Mouse (Mus musculus) limb, embryonic 10.5 days (tissue): Measurements from ENCODE around the gene Vmn1r71. TPM values are rescaled to one million over a fixed set of nuclear protein-coding genes. Genes with fewer than 3 reads are reported as not detected.
"Not testable (repeated sequence)": the region's sequence is repeated elsewhere in the genome, so short reads cannot be mapped to it uniquely, and the experiment has no call there.

Experiments
- DNase-seq: peaks from one replicate; pipeline ENCODE4 v3.0.0-alpha.2; 2017; ENCODE audit warnings: low spot score
- H3K27ac ChIP-seq: fragments of 300-500 bp; sonication (generic); 2 replicates; pipeline ENCODE4 v1.5.1; 2016; ENCODE audit warnings: mild to moderate bottlenecking
- H3K27me3 ChIP-seq: fragments of 300-500 bp; sonication (generic); 2 replicates; pipeline ENCODE4 v1.6.1; 2016; ENCODE audit warnings: low read depth, mild to moderate bottlenecking; ENCODE audit not compliant: poor library complexity, severe bottlenecking
- H3K36me3 ChIP-seq: fragments of 300-500 bp; sonication (generic); 2 replicates; pipeline ENCODE4 v1.6.1; 2016; ENCODE audit warnings: mild to moderate bottlenecking, moderate library complexity
- H3K4me1 ChIP-seq: fragments of 300-500 bp; sonication (generic); 2 replicates; pipeline ENCODE4 v1.6.1; 2016
- H3K4me3 ChIP-seq: fragments of 300-500 bp; sonication (generic); 2 replicates; pipeline ENCODE4 v1.5.1; 2016; ENCODE audit warnings: mild to moderate bottlenecking, moderate library complexity
- H3K9me3 ChIP-seq: fragments of 300-500 bp; sonication (generic); replicated peaks from 2 replicates; pipeline ENCODE4 v1.6.1; 2016; ENCODE audit warnings: mild to moderate bottlenecking
- polyA plus RNA-seq: library from polyadenylated mRNA; unstranded; fragments of >200 nt; fragmentation: Nextera tagmentation; extraction: Ambion mirVana; gene quantifications from 2 replicates; pipeline ENCODE4 v1.2.1, GENCODE M21; 2016

The Vmn1r71 gene
- not detected in 2 replicates for polyA plus RNA-seq

DNA sequence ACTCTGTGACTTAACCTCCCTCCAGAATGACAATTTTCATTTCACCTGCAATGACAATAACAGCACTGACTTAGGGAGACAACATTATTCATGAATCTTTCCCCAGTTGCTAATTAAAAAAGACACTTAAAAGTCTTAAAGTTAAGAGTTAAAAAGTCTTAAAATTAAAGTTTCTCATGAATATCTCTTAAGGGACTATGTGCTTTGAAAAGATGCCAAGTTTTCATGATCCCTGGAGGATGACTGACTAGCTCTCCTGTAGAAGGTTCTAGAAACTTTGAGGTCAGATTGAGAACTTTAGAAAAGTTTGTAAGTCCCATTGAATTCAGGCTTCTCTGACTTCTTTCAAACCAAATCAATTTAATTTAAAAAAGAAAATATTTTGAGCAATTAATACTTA is at the start of gene Vmn1r71:
TSS of gene Vmn1r71 (minus strand) at position 101 of the 400 bp plus-strand sequence.
- Histone ChIP-seq H3K4me1 (no peaks in the 10 kb centered on the region), H3K27ac (no peak within 1 kb of the TSS), H3K9me3 (no peaks in the 10 kb centered on the region; the same call in 1 of the 2 replicates), H3K27me3 (no peaks in the 10 kb centered on the region), H3K36me3 (no peaks in the 10 kb centered on the region), H3K4me3 (no peak within 1 kb of the TSS)
- DNase-seq = no peak

DNA sequence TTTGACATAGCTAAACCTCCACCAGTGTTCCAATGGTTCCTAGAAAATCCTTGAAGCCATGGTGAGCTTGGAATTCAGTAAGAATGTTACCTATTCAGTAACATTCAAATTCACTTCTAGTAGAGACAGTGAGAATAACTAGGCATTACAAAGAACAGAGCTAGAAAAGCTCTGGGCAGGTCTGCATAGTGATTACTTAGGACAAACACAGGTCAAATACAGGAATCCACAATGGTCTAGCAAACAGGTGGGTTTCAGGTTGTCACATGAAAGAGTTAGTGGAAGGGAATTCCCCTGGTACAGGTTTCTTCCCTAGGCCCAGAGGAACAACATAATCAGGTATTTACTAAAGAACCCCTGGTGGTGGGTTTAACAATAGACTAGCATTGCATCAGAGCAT is 3.4 kb upstream of the Vmn1r71 start:
- not testable (repeated sequence) for H3K27ac ChIP-seq, H3K4me3 ChIP-seq, H3K9me3 ChIP-seq, H3K36me3 ChIP-seq, H3K27me3 ChIP-seq, H3K4me1 ChIP-seq, DNase-seq

Other genes starting within 250 kb of the Vmn1r71 start
- gene Vmn1r68, start 195.9 kb downstream of the Vmn1r71 start, polyA plus RNA-seq = not detected in 2 replicates
- not detected in 2 replicates for gene Vmn1r69, start 140.7 kb downstream of the Vmn1r71 start, polyA plus RNA-seq
- not detected in 2 replicates for gene Vmn1r70, start 122.8 kb downstream of the Vmn1r71 start, polyA plus RNA-seq
- gene Nlrp4b, start 66.6 kb downstream of the Vmn1r71 start, polyA plus RNA-seq = not detected in 2 replicates
- gene Zscan4b, start 150.7 kb upstream of the Vmn1r71 start, polyA plus RNA-seq = not detected in 2 replicates